12 mouse cellular contexts compared by ENCODE assay signal in the genomic region with DNA sequence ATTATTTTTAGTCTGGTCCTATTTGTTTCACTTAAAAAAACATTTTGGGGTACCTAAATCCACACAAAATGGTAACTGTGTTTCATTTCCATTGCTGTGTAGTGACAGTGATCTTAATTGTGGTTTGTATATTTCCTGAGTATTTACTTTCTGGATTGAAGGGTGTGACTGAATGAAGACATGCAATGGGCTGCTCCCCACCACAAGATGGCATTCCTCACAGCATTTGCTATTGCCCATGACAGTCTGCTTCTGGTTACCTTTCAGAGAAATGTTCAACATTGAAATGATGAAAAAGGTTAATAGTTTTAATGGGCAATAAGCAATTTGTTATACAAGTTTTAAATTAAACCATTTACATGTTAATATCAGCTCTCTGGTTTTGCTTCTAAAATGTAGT. TPM values are rescaled to one million over a fixed set of nuclear protein-coding genes. Genes with fewer than 3 reads are reported as not detected.
DNase-seq lines count a peak whose midpoint lies in the region; ATAC-seq and TF ChIP-seq lines count a peak whose summit lies in the region.
"Had no signal": no experiment of that assay in that cellular context is flagged by ENCODE, and none has a peak within 500 bp of the region (broad histone marks: within the 10 kb centered on the region; RNA-seq: fewer than 3 reads in every experiment).

No protein-coding gene starts in this region.

- peak; percentile 7 for DNase-seq in forebrain, embryonic 14.5 days (ENCODE audit: low spot score)
- DNase-seq in forebrain, embryonic 10.5 days (ENCODE audit: extremely low spot score, low spot score) = no peak
- no peak for DNase-seq in layer of hippocampus, adult 2 months (ENCODE audit: low spot score in 2 of 2)
- DNase-seq in layer of hippocampus, adult 9-11 months = no peak
- peak; percentile 18 for DNase-seq in thymus, postnatal 0 days (ENCODE audit: low spot score)
- no peak for DNase-seq in thymus, postnatal 4 days
- DNase-seq: gastrocnemius, postnatal 25 days had no signal

- no peaks in the 10 kb centered on the region for H3K9me3 ChIP-seq in forebrain, embryonic 14.5 days (replicated peaks; ENCODE audit: control insufficient read depth, low read length)
- H3K9me3 ChIP-seq in forebrain, embryonic 10.5 days = no peaks in the 10 kb centered on the region
- H3K9me3 ChIP-seq: embryonic facial prominence, embryonic 10.5 days; heart, embryonic 15.5 days; hindbrain, embryonic 15.5 days; limb, embryonic 12.5 days had no signal

- H3K27me3 ChIP-seq in forebrain, embryonic 14.5 days (replicated peaks; ENCODE audit: control insufficient read depth, insufficient read depth, low read length) = no peaks in the 10 kb centered on the region
- no peaks in the 10 kb centered on the region for H3K27me3 ChIP-seq in forebrain, embryonic 10.5 days (ENCODE audit: poor library complexity, severe bottlenecking)
- H3K27me3 ChIP-seq: heart, embryonic 15.5 days; hindbrain, embryonic 15.5 days; limb, embryonic 12.5 days had no signal

- no peak for ATAC-seq in forebrain, embryonic 14.5 days
- ATAC-seq in erythroblast, adult 5-6 weeks (replicated peaks; ENCODE audit: low FRiP score, poor library complexity, severe bottlenecking) = no peak

- H3K4me3 ChIP-seq in forebrain, embryonic 14.5 days (ENCODE audit: low read depth, low read length) = no peak overlapping the region
- no peak overlapping the region for H3K4me3 ChIP-seq in forebrain, embryonic 10.5 days
- no peak overlapping the region for H3K4me3 ChIP-seq in layer of hippocampus, adult 2 months
- H3K4me3 ChIP-seq: embryonic facial prominence, embryonic 10.5 days; heart, embryonic 15.5 days; hindbrain, embryonic 15.5 days; limb, embryonic 12.5 days had no signal

- peak; percentile 84 for TF ChIP-seq CTCF in layer of hippocampus, adult 2 months (conservative IDR thresholded peaks at IDR 0.05)

- H3K4me2 ChIP-seq in forebrain, embryonic 14.5 days (ENCODE audit: low read length) = no peak overlapping the region
- H3K4me2 ChIP-seq: heart, embryonic 15.5 days; hindbrain, embryonic 15.5 days; limb, embryonic 12.5 days had no signal

- H3K4me1 ChIP-seq in forebrain, embryonic 14.5 days (ENCODE audit: control insufficient read depth, insufficient read depth, low read length) = no peaks in the 10 kb centered on the region
- no peaks in the 10 kb centered on the region for H3K4me1 ChIP-seq in forebrain, embryonic 10.5 days
- H3K4me1 ChIP-seq: embryonic facial prominence, embryonic 10.5 days; heart, embryonic 15.5 days; hindbrain, embryonic 15.5 days; limb, embryonic 12.5 days had no signal

- peaks cover 24% of the 10 kb centered on the region; the same call in 1 of the 2 replicates for H3K36me3 ChIP-seq in forebrain, embryonic 14.5 days (ENCODE audit: control insufficient read depth, insufficient read depth, low read length)
- H3K36me3 ChIP-seq in forebrain, embryonic 10.5 days (replicated peaks) = peaks cover 50% of the 10 kb centered on the region
- H3K36me3 ChIP-seq: heart, embryonic 15.5 days had no signal

- no peak overlapping the region for H3K9ac ChIP-seq in forebrain, embryonic 14.5 days (ENCODE audit: low read length)
- H3K9ac ChIP-seq: heart, embryonic 15.5 days; hindbrain, embryonic 15.5 days; limb, embryonic 12.5 days had no signal

- H3K27ac ChIP-seq in forebrain, embryonic 14.5 days (ENCODE audit: low read depth, low read length) = no peak overlapping the region
- no peak overlapping the region for H3K27ac ChIP-seq in forebrain, embryonic 10.5 days
- no peak overlapping the region for H3K27ac ChIP-seq in layer of hippocampus, adult 2 months
- H3K27ac ChIP-seq: embryonic facial prominence, embryonic 10.5 days; heart, embryonic 15.5 days; hindbrain, embryonic 15.5 days; limb, embryonic 12.5 days had no signal

RNA-seq across cellular contexts. Expression of a gene that starts 8.8 kb away (rescaled TPM):
- polyA plus RNA-seq in forebrain, embryonic 14.5 days (2014; fragmentation: Nextera tagmentation; extraction: Ambion mirVana) = 27.2 and 29.5 TPM in 2 replicates
- 13.5 and 16.4 TPM in 2 replicates for polyA plus RNA-seq in forebrain, embryonic 10.5 days (2016; fragmentation: Nextera tagmentation; extraction: Ambion mirVana)
- 10 to 100 TPM; 17.5 to 20.0 TPM for total RNA-seq in layer of hippocampus, adult 2 months (2021)
- polyA plus RNA-seq in thymus, postnatal 0 days (2015; fragmentation: Nextera tagmentation; extraction: Ambion mirVana) = 5.0 and 6.2 TPM in 2 replicates
- 0.19 TPM in 1 of 2 replicates, not detected in the other for total RNA-seq in erythroblast, adult 5-6 weeks (2015; ENCODE audit: low replicate concordance)
- 0.43 TPM in 1 of 2 replicates, not detected in the other for total RNA-seq in erythroblast, adult 5-6 weeks (2017; ENCODE audit: low replicate concordance)

RNA-seq across cellular contexts. Expression of a gene that starts 9.2 kb away (rescaled TPM):
- 2.8 and 3.3 TPM in 2 replicates for polyA plus RNA-seq in forebrain, embryonic 14.5 days (2014; fragmentation: Nextera tagmentation; extraction: Ambion mirVana)
- 0.27 and 0.72 TPM in 2 replicates for polyA plus RNA-seq in forebrain, embryonic 10.5 days (2016; fragmentation: Nextera tagmentation; extraction: Ambion mirVana)
- 1 to 10 TPM; 2.5 TPM for total RNA-seq in layer of hippocampus, adult 2 months (2021)
- 1.2 and 1.6 TPM in 2 replicates for polyA plus RNA-seq in thymus, postnatal 0 days (2015; fragmentation: Nextera tagmentation; extraction: Ambion mirVana)
- total RNA-seq in erythroblast, adult 5-6 weeks (2015; ENCODE audit: low replicate concordance) = not detected in 2 replicates
- total RNA-seq in erythroblast, adult 5-6 weeks (2017; ENCODE audit: low replicate concordance) = not detected in 2 replicates
- polyA plus RNA-seq: limb, embryonic 12.5 days had no signal

Comparison
In these comparisons a context has a peak if more than half of its experiments do, and no peak if none do; other contexts are left out.
1. DNase-seq: peak in forebrain, embryonic 14.5 days (single experiment) and thymus, postnatal 0 days (single experiment); none in forebrain, embryonic 10.5 days (single experiment), layer of hippocampus, adult 2 months (0 of 2), layer of hippocampus, adult 9-11 months (single experiment) and thymus, postnatal 4 days (single experiment).